Mouse (Mus musculus) mammary gland, adult 2 months (tissue): ENCODE measurements around the gene Adam1b. TPM values are rescaled to one million over a fixed set of nuclear protein-coding genes. Genes with fewer than 3 reads are reported as not detected.

ENCODE experiments used
- polyA plus RNA-seq: library from polyadenylated mRNA; depleted of rRNA; stranded (reverse); fragments of >200 nt; gene quantifications from 2 replicates; pipeline ENCODE4 v1.2.3, GENCODE M21; 2012; ENCODE audit warnings: low replicate concordance; rRNA removed

Gene Adam1b
- not detected in 2 replicates for polyA plus RNA-seq

DNA sequence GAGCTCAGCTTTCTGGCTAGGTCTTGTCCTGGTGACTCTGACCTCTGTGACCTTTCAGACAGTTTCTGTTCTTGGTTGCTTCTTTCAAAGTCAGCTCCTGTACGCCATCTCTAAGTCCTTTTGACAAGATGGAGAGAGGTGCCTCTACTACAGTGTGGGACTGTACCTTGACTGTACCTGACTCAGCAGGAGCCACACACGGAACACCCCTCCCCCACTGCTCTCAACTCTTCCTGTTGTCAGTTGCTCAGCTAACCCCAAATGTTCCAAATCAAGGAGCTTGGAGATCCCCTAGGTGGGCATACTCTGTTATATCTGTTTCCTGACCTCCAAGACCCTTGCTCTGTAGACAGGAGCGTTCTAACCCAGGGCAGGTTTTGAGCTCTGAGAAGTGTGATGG lies at the start of gene Adam1b:
Adam1b (minus strand) TSS at position 205 of the 400 bp plus-strand sequence.

DNA sequence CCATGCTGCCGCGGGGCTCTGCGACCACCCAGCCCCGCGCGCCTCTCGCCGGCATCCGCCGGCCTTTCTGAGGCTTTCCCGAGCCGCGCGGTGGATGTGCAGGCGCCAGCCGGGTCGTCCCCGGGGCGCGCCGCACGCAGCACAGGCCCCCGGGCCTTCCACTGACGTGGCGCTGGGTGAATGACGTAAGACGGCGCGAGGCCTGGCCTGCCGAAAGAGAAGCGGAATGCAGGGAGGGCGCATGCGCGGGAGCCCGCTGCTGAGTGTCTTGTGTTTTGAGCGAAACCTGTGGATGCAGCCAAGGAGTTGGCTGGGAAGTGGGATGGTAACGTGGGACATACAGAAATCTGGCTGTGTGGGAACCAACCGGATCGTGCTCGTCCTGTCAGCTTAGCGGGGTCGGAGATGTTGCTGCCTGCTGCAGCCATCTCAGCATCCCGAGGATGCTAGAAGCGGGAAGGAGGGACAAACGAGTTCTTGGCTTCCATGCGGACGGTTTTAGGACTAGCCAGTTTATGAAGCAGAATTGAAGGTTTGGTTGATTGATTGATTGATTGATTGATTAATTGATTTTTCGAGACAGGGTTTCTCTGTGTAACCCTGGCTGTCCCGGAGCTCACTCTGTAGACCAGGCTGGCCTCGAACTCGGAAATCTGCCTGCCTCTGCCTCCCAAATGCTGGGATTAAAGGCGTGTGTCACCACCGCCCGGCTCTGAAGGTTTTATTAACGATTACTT lies 42.7 kb upstream of the Adam1b start, which contains the start of gene Mapkapk5:
Mapkapk5 (minus strand) TSS at position 113 of the 737 bp plus-strand sequence.

DNA sequence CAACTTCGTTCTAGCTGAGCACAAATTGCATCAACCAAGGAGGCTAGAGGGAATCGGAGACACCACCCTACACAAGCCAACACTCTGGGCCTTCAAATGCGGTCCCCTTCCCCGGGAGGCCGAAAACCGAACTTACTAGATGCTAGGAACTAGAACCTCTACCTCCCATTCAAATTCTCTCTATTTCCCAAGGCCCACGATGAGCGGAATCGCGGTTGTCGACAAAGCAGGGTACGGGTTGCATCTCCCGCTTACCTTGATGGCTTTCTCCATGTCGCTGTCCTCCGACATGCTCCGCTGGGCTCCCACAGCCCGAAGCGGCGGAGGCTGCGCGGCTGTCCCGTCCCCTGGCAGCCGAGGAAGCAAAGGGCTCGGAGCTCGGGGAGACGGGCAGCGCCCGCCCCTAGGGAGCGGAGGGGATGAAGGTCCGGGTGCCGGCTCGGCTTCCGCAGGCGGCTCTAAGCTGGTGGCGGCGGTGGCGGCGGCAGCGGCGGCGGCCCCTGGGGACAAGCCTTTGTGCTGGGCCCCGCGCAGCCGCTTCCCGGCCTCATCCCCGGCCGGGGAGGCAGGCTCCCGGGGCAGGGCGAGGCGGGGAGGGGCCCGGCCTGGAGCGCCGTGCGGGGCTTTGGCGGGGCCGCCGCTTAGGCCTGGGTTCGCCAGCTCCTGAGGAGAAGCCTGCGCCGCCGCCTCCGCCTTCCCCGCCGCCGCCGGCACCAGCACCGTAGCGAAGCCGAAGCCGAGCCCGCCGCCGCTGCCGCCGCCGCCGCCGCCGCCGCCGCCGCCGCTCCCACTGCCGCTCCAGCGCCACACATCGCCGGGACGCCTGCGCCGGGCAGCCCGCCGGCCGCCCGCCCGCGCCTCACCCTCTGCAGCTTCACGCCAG lies 41.9 kb upstream of the Adam1b start, which contains the start of the genes Adam1a and Gm42878:
Adam1a (minus strand) TSS at position 573 of the 883 bp plus-strand sequence.
Gm42878 (minus strand) TSS at position 573 of the 883 bp plus-strand sequence.

DNA sequence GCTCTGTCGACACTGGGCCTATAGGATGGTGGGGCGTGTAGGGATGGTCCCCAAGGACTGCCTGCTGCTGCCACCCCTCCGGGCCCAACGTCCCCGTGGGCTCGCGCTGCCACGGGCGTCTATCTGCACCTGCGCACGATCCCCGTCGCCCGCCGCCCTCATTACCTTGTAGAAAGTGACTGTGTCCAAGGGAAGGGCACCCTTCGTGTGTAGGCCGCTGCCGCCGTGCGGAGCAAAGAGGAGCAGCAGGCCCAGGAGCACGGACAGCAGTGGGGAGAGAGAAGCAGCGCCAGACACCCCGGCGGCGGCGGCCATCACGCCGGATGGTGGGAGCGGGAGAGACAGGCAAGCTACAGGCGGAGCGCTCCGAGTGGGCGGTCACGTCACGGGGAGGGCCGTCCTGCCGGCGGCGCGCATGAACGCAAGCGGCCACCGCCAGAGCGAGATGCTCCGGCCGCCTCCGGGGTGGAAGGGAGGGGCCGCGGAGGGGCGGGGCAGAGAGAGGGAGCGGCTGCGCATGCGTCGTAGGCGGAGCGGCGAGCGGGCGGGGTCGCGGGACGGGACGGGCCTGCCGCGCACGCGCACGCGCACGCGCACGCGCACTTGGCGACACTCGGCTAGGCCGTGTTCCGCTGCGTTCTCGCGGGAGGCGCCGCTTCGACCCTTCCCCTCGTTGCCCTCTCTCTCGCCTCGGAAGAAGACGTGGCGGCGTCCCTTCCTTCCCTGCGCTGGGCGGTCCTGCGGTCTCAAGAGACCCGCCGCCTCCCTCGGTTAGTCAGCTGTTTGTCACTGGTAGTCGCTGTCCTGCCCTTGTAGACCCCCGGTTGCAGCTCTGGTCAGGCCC lies 51.0 kb downstream of the Adam1b start, which contains the start of gene Erp29:
Erp29 (minus strand) TSS at position 481 of the 844 bp plus-strand sequence.

DNA sequence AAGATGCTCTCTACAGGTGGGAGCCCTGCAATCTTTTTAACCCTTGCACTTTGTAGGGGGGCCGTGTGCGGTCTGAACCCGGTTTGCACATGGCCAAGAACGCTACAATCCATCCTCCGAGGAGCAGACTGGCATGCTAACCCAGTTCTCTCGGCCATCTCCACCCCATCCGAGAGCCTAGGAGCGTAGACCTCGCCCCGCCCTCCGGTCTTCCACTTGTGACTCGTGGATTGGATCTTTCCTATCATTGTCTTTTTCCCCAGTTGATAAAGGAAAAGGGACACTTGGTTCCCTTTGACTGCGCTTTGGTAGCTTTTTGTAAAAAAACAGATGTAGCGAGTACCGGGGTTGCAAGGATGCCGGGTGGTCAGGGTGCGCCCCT lies 51.6 kb downstream of the Adam1b start, which contains the start of gene Tmem116:
Tmem116 (plus strand) TSS at position 250 of the 382 bp plus-strand sequence.

Other genes starting within 250 kb of the Adam1b start
- 86.6 and 112 TPM in 2 replicates for gene Trafd1, start 117.8 kb downstream of the Adam1b start, polyA plus RNA-seq
- gene Naa25, start 105.5 kb downstream of the Adam1b start, polyA plus RNA-seq: 8.0 and 14.5 TPM in 2 replicates
- 5.0 and 5.9 TPM in 2 replicates for gene Tmem116, start 51.5 kb downstream of the Adam1b start, polyA plus RNA-seq
- 33.2 and 36.1 TPM in 2 replicates for gene Erp29, start 50.9 kb downstream of the Adam1b start, polyA plus RNA-seq
- 3.5 and 4.6 TPM in 2 replicates for gene Adam1a, start 42.0 kb upstream of the Adam1b start, polyA plus RNA-seq
- gene Gm42878, start 42.0 kb upstream of the Adam1b start, polyA plus RNA-seq: 0.53 TPM in 1 of 2 replicates, not detected in the other
- gene Mapkapk5, start 42.5 kb upstream of the Adam1b start, polyA plus RNA-seq: 20.2 and 45.8 TPM in 2 replicates
- 766 and 1,278 TPM in 2 replicates for gene Aldh2, start 90.4 kb upstream of the Adam1b start, polyA plus RNA-seq
- 12.6 and 41.3 TPM in 2 replicates for gene Acad12, start 115.5 kb upstream of the Adam1b start, polyA plus RNA-seq
- 11.9 and 15.8 TPM in 2 replicates for gene Acad10, start 157.1 kb upstream of the Adam1b start, polyA plus RNA-seq
- gene Brap, start 157.1 kb upstream of the Adam1b start, polyA plus RNA-seq: 21.4 and 27.2 TPM in 2 replicates
- gene Atxn2, start 207.9 kb upstream of the Adam1b start, polyA plus RNA-seq: 113 and 128 TPM in 2 replicates